Mouse (Mus musculus) forebrain, embryonic 16.5 days (tissue): ENCODE data around the gene Ovgp1. TPM values are rescaled to one million over a fixed set of nuclear protein-coding genes. Genes with fewer than 3 reads are reported as not detected.

Experiments
- ATAC-seq: fragments of 200-750 bp; cut with Nextera tagmentation; 2 replicates; pipeline ENCODE4 v1.8.0; 2017; ENCODE audit warnings: mild to moderate bottlenecking, moderate library complexity
- H3K27ac ChIP-seq: fragments of 300-500 bp; sonication (generic); 2 replicates; pipeline ENCODE4 v1.5.1; 2014; ENCODE audit warnings: low read length, control low read depth
- H3K27me3 ChIP-seq: fragments of 300-500 bp; sonication (generic); replicated peaks from 2 replicates; pipeline ENCODE4 v1.6.1; 2014; ENCODE audit warnings: low read length; ENCODE audit not compliant: control insufficient read depth, insufficient read depth
- H3K36me3 ChIP-seq: fragments of 300-500 bp; sonication (generic); 2 replicates; pipeline ENCODE4 v1.6.1; 2014; ENCODE audit not compliant: control insufficient read depth, insufficient read depth
- H3K4me1 ChIP-seq: fragments of 300-500 bp; sonication (generic); replicated peaks from 2 replicates; pipeline ENCODE4 v1.6.1; 2014; ENCODE audit warnings: low read length; ENCODE audit not compliant: control insufficient read depth, insufficient read depth
- H3K4me2 ChIP-seq: fragments of 300-500 bp; sonication (generic); 2 replicates; pipeline ENCODE4 v1.6.1; 2014; ENCODE audit warnings: mild to moderate bottlenecking, low read length, control low read depth
- H3K4me3 ChIP-seq: fragments of 300-500 bp; sonication (generic); replicated peaks from 2 replicates; pipeline ENCODE4 v1.5.1; 2014; ENCODE audit warnings: mild to moderate bottlenecking, low read length, control low read depth
- H3K9ac ChIP-seq: fragments of 300-500 bp; sonication (generic); replicated peaks from 2 replicates; pipeline ENCODE4 v1.6.1; 2014; ENCODE audit warnings: low read depth, low read length, control low read depth
- H3K9me3 ChIP-seq: fragments of 300-500 bp; sonication (generic); 2 replicates; pipeline ENCODE4 v1.6.1; 2016; ENCODE audit warnings: low read length; ENCODE audit not compliant: control insufficient read depth
- WGBS: fragments of 180-500 bp; shearing (Covaris S2); extraction: QIAGEN DNeasy Blood & Tissue Kit; methylation state at CpG from one replicate; pipeline ENCODE4 v1.1.7; 2014; 5-methylcytosine and 5-hydroxymethylcytosine counted together
- polyA plus RNA-seq: library from polyadenylated mRNA; unstranded; fragments of >200 nt; fragmentation: Nextera tagmentation; extraction: Ambion mirVana; gene quantifications from 2 replicates; pipeline ENCODE4 v1.2.1, GENCODE M21; 2015

Ovgp1 gene
- polyA plus RNA-seq, 1 experiment from 2014 or later = 3.9 TPM

- Histone ChIP-seq H3K4me1 (no peaks in the 10 kb centered on the region), H3K9me3 (no peaks in the 10 kb centered on the region), H3K4me3 (no peak overlapping the region), H3K27me3 (no peaks in the 10 kb centered on the region), H3K9ac (no peak overlapping the region), H3K36me3 (no peaks in the 10 kb centered on the region), H3K4me2 (no peak overlapping the region), H3K27ac (no peak overlapping the region)
- peak; percentile 58; the same call in 1 of the 2 replicates for ATAC-seq
Measured at GRCm38 (mm10) chr3:106021840-106022239, 48.3 kb downstream of the Ovgp1 start.

GRCm38 (mm10) chr3:106024135-106024534 is 50.6 kb downstream of the Ovgp1 start:
- no peaks in the 10 kb centered on the region for H3K9me3 ChIP-seq
- no peaks in the 10 kb centered on the region for H3K36me3 ChIP-seq
- no peak overlapping the region for H3K9ac ChIP-seq
- no peak overlapping the region for H3K4me3 ChIP-seq
- WGBS = 95% methylated on average over 2 of the region's 2 CpGs
- no peaks in the 10 kb centered on the region for H3K27me3 ChIP-seq
- H3K27ac ChIP-seq = no peak overlapping the region
- no peak overlapping the region for H3K4me2 ChIP-seq
- ATAC-seq = no peak
- H3K4me1 ChIP-seq = no peaks in the 10 kb centered on the region

DNA sequence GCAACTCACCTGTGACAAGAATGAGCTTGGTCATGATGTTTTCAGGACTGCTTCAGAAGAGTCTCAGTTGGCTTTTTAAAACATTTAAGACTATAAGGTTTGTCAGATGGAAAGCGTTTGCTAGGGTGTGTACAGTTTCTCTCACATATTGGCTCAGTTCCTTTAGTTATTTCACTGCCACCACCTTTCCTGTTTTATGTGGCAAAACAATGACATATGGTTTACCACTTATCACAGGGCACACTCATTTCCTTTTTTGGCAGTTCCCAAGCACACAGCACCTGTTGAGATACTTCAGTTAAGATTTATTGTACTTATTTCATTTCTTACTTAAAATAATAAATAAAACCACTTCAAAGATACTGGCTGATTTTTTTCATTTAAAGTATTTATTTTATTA is 59.3 kb downstream of the Ovgp1 start, which contains the start of gene Chil5:
Gene Chil5 (minus strand): TSS at position 34 of the 400 bp plus-strand sequence.
- H3K36me3 ChIP-seq = no peaks in the 10 kb centered on the region
- no peaks in the 10 kb centered on the region for H3K27me3 ChIP-seq
- ATAC-seq = no peak
- H3K4me2 ChIP-seq = no peak within 1 kb of the TSS
- no peaks in the 10 kb centered on the region for H3K4me1 ChIP-seq
- 73% methylated on average over 1 of the region's 1 CpGs for WGBS
- no peak within 1 kb of the TSS for H3K9ac ChIP-seq
- H3K27ac ChIP-seq = no peak within 1 kb of the TSS
- H3K9me3 ChIP-seq = no peaks in the 10 kb centered on the region
- no peak within 1 kb of the TSS for H3K4me3 ChIP-seq

Other genes starting within 250 kb of the Ovgp1 start
- gene Rap1a, start 172.4 kb upstream of the Ovgp1 start, polyA plus RNA-seq = 67.7 and 87.5 TPM in 2 replicates
- 0.11 TPM in 1 of 2 replicates, not detected in the other for gene Adora3, start 102.9 kb upstream of the Ovgp1 start, polyA plus RNA-seq
- 0.58 TPM in 1 of 2 replicates, not detected in the other for gene Tmigd3, start 102.8 kb upstream of the Ovgp1 start, polyA plus RNA-seq
- 0.34 TPM in 1 of 2 replicates, not detected in the other for gene I830077J02Rik, start 41.0 kb upstream of the Ovgp1 start, polyA plus RNA-seq
- gene Wdr77, start 14.3 kb upstream of the Ovgp1 start, polyA plus RNA-seq = 111 and 118 TPM in 2 replicates
- gene Atp5f1, start 13.6 kb upstream of the Ovgp1 start, polyA plus RNA-seq = 482 and 504 TPM in 2 replicates
- gene Pifo, start 40.9 kb downstream of the Ovgp1 start, polyA plus RNA-seq = 3.4 and 3.6 TPM in 2 replicates
- not detected in 2 replicates for gene Chil5, start 59.1 kb downstream of the Ovgp1 start, polyA plus RNA-seq
- gene Chia1, start 139.5 kb downstream of the Ovgp1 start, polyA plus RNA-seq = 0.57 TPM in 2 replicates
- gene Chil3, start 193.9 kb downstream of the Ovgp1 start, polyA plus RNA-seq = 0.27 TPM in 1 of 2 replicates, not detected in the other
- not detected in 2 replicates for gene Chil4, start 245.8 kb downstream of the Ovgp1 start, polyA plus RNA-seq